Mouse (Mus musculus) hindbrain, embryonic 16.5 days (tissue): Measurements from ENCODE around the gene Pih1d2. TPM values are rescaled to one million over a fixed set of nuclear protein-coding genes. Genes with fewer than 3 reads are reported as not detected.

ENCODE experiments used
- polyA plus RNA-seq: library from polyadenylated mRNA; unstranded; fragments of >200 nt; fragmentation: Nextera tagmentation; extraction: Ambion mirVana; gene quantifications from 2 replicates; pipeline ENCODE4 v1.2.1, GENCODE M21; 2015

The Pih1d2 gene
- polyA plus RNA-seq, 1 experiment from 2014 or later = 5.2 TPM

Other genes with a start within 250 kb of the Pih1d2 start
- gene Plet1, start 122.8 kb upstream of the Pih1d2 start, polyA plus RNA-seq = 0.90 and 1.1 TPM in 2 replicates
- 95.6 and 113 TPM in 2 replicates for gene Pts, start 88.6 kb upstream of the Pih1d2 start, polyA plus RNA-seq
- 19.3 and 21.9 TPM in 2 replicates for gene Il18, start 62.5 kb upstream of the Pih1d2 start, polyA plus RNA-seq
- 0.59 and 0.64 TPM in 2 replicates for gene Bco2, start 62.1 kb upstream of the Pih1d2 start, polyA plus RNA-seq
- gene Tex12, start 56.0 kb upstream of the Pih1d2 start, polyA plus RNA-seq = 0.34 and 0.36 TPM in 2 replicates
- 283 and 319 TPM in 2 replicates for gene Sdhd, start 13.5 kb upstream of the Pih1d2 start, polyA plus RNA-seq
- 311 and 364 TPM in 2 replicates for gene Timm8b, start 13.4 kb upstream of the Pih1d2 start, polyA plus RNA-seq
- gene Nkapd1, start 143 bp downstream of the Pih1d2 start, polyA plus RNA-seq = 15.3 and 16.4 TPM in 2 replicates
- gene Dlat, start 42.5 kb downstream of the Pih1d2 start, polyA plus RNA-seq = 58.8 and 60.1 TPM in 2 replicates
- gene Dixdc1, start 122.2 kb downstream of the Pih1d2 start, polyA plus RNA-seq = 31.6 and 33.7 TPM in 2 replicates
- gene 2310030G06Rik, start 129.2 kb downstream of the Pih1d2 start, polyA plus RNA-seq = 2.1 and 2.5 TPM in 2 replicates
- 16.3 and 20.9 TPM in 2 replicates for gene Cryab, start 134.0 kb downstream of the Pih1d2 start, polyA plus RNA-seq
- 1.1 and 5.2 TPM in 2 replicates for gene Hspb2, start 135.0 kb downstream of the Pih1d2 start, polyA plus RNA-seq
- gene Fdxacb1, start 150.9 kb downstream of the Pih1d2 start, polyA plus RNA-seq = 10.7 and 11.1 TPM in 2 replicates
- 57.9 and 65.7 TPM in 2 replicates for gene Alg9, start 157.7 kb downstream of the Pih1d2 start, polyA plus RNA-seq
- 57.7 and 61.7 TPM in 2 replicates for gene 1110032A03Rik, start 158.2 kb downstream of the Pih1d2 start, polyA plus RNA-seq
- gene Ppp2r1b, start 228.0 kb downstream of the Pih1d2 start, polyA plus RNA-seq = 41.1 and 48.1 TPM in 2 replicates